Mouse (Mus musculus): ENCODE measurements around the gene Pgpep1. TPM values are rescaled to one million over a fixed set of nuclear protein-coding genes. Genes with fewer than 3 reads are reported as not detected.
A peak's percentile ranks its signal among the peaks of the same experiment; 100 is the strongest.

Gene Pgpep1
- polyA plus RNA-seq, 1 experiment from 2014 or later = 32.1 TPM

GRCm38 (mm10) chr8:70646775-70647174, 13.4 kb downstream of the Pgpep1 start:
- H3K27me3 ChIP-seq (replicated peaks) = no peaks in the 10 kb centered on the region
- no peak overlapping the region for H3K4me2 ChIP-seq
- H3K27ac ChIP-seq (ENCODE audit: poor library complexity, severe bottlenecking) = peak overlapping the region; percentile 87
- no peak overlapping the region for H3K4me3 ChIP-seq
- no peak for ATAC-seq (ENCODE audit: insufficient number of reproducible peaks, low FRiP score)
- H3K4me1 ChIP-seq (replicated peaks) = peaks cover 49% of the 10 kb centered on the region
- peaks cover 20% of the 10 kb centered on the region for H3K36me3 ChIP-seq
- H3K9me3 ChIP-seq (replicated peaks) = no peaks in the 10 kb centered on the region
- no peak overlapping the region for H3K9ac ChIP-seq

- no peaks in the 10 kb centered on the region for H3K27me3 ChIP-seq (replicated peaks)
- H3K4me2 ChIP-seq = no peak overlapping the region
- no peak overlapping the region for H3K27ac ChIP-seq (ENCODE audit: poor library complexity, severe bottlenecking)
- H3K36me3 ChIP-seq = peaks cover 16% of the 10 kb centered on the region
- WGBS = 61% methylated on average over 6 of the region's 6 CpGs
- no peaks in the 10 kb centered on the region for H3K9me3 ChIP-seq (replicated peaks)
- H3K9ac ChIP-seq = no peak overlapping the region
- H3K4me3 ChIP-seq = no peak overlapping the region
- H3K4me1 ChIP-seq (replicated peaks) = peaks cover 49% of the 10 kb centered on the region
- ATAC-seq (ENCODE audit: insufficient number of reproducible peaks, low FRiP score) = no peak
These were observed 13.8 kb downstream of the Pgpep1 start for GRCm38 (mm10) chr8:70646369-70646768.

GRCm38 (mm10) chr8:70645501-70646224, 14.5 kb downstream of the Pgpep1 start:
- Histone ChIP-seq H3K27me3 (replicated peaks) (no peaks in the 10 kb centered on the region), H3K4me1 (replicated peaks) (peaks cover 49% of the 10 kb centered on the region), H3K36me3 (peaks cover 9% of the 10 kb centered on the region), H3K4me3 (no peak overlapping the region), H3K9me3 (replicated peaks) (no peaks in the 10 kb centered on the region), H3K4me2 (no peak overlapping the region), H3K27ac (ENCODE audit: poor library complexity, severe bottlenecking) (no peak overlapping the region), H3K9ac (no peak overlapping the region)
- no peak for ATAC-seq (ENCODE audit: insufficient number of reproducible peaks, low FRiP score)
- 66% methylated on average over 17 of the region's 17 CpGs for WGBS

GRCm38 (mm10) chr8:70644065-70644464, 16.1 kb downstream of the Pgpep1 start:
- 73% methylated on average over 2 of the region's 2 CpGs for WGBS
- Histone ChIP-seq H3K4me1 (replicated peaks) (peaks cover 35% of the 10 kb centered on the region), H3K27me3 (replicated peaks) (no peaks in the 10 kb centered on the region), H3K36me3 (no peaks in the 10 kb centered on the region), H3K9ac (no peak overlapping the region), H3K4me3 (no peak overlapping the region), H3K9me3 (replicated peaks) (no peaks in the 10 kb centered on the region), H3K27ac (ENCODE audit: poor library complexity, severe bottlenecking) (no peak overlapping the region), H3K4me2 (no peak overlapping the region)
- ATAC-seq (ENCODE audit: insufficient number of reproducible peaks, low FRiP score) = no peak

- H3K36me3 ChIP-seq = no peaks in the 10 kb centered on the region
- WGBS = 56% methylated on average over 3 of the region's 3 CpGs
- no peaks in the 10 kb centered on the region for H3K27me3 ChIP-seq (replicated peaks)
- H3K9ac ChIP-seq = no peak overlapping the region
- ATAC-seq (ENCODE audit: insufficient number of reproducible peaks, low FRiP score) = no peak
- H3K4me2 ChIP-seq = no peak overlapping the region
- peaks cover 32% of the 10 kb centered on the region for H3K4me1 ChIP-seq (replicated peaks)
- H3K9me3 ChIP-seq (replicated peaks) = no peaks in the 10 kb centered on the region
- no peak overlapping the region for H3K27ac ChIP-seq (ENCODE audit: poor library complexity, severe bottlenecking)
- H3K4me3 ChIP-seq = no peak overlapping the region
These were observed 17.2 kb downstream of the Pgpep1 start for GRCm38 (mm10) chr8:70643019-70643418.

GRCm38 (mm10) chr8:70638752-70639151, 21.4 kb downstream of the Pgpep1 start:
- no peak for ATAC-seq (ENCODE audit: insufficient number of reproducible peaks, low FRiP score)
- no peak overlapping the region for H3K9ac ChIP-seq
- WGBS = 50% methylated on average over 9 of the region's 9 CpGs

GRCm38 (mm10) chr8:70636838-70637237, 23.4 kb downstream of the Pgpep1 start:
- H3K4me3 ChIP-seq = no peak overlapping the region
- WGBS = 62% methylated on average over 8 of the region's 8 CpGs
- H3K4me1 ChIP-seq (replicated peaks) = peaks cover 37% of the 10 kb centered on the region
- no peaks in the 10 kb centered on the region for H3K9me3 ChIP-seq (replicated peaks)
- no peak overlapping the region for H3K9ac ChIP-seq
- H3K27ac ChIP-seq (ENCODE audit: poor library complexity, severe bottlenecking) = no peak overlapping the region
- peaks cover 5% of the 10 kb centered on the region; the same call in 1 of the 2 replicates for H3K27me3 ChIP-seq (replicated peaks)
- no peak for ATAC-seq (ENCODE audit: insufficient number of reproducible peaks, low FRiP score)
- no peak overlapping the region for H3K4me2 ChIP-seq
- H3K36me3 ChIP-seq = no peaks in the 10 kb centered on the region

More at GRCm38 (mm10) chr8:70638752-70639151, 21.4 kb downstream of the Pgpep1 start:
- Histone ChIP-seq H3K36me3 (no peaks in the 10 kb centered on the region), H3K4me2 (no peak overlapping the region), H3K4me1 (replicated peaks) (peaks cover 29% of the 10 kb centered on the region), H3K9me3 (replicated peaks) (no peaks in the 10 kb centered on the region), H3K4me3 (no peak overlapping the region), H3K27me3 (replicated peaks) (no peaks in the 10 kb centered on the region), H3K27ac (ENCODE audit: poor library complexity, severe bottlenecking) (peak overlapping the region; percentile 19; the same call in 1 of the 2 replicates)

GRCm38 (mm10) chr8:70635527-70635926, 24.7 kb downstream of the Pgpep1 start:
- H3K9me3 ChIP-seq (replicated peaks) = no peaks in the 10 kb centered on the region
- WGBS = 66% methylated on average over 6 of the region's 6 CpGs
- H3K4me2 ChIP-seq = no peak overlapping the region
- peaks cover 14% of the 10 kb centered on the region; the same call in 1 of the 2 replicates for H3K27me3 ChIP-seq (replicated peaks)
- peaks cover 50% of the 10 kb centered on the region for H3K4me1 ChIP-seq (replicated peaks)
- no peak overlapping the region for H3K27ac ChIP-seq (ENCODE audit: poor library complexity, severe bottlenecking)
- no peak overlapping the region for H3K9ac ChIP-seq
- no peak overlapping the region for H3K4me3 ChIP-seq
- no peak for ATAC-seq (ENCODE audit: insufficient number of reproducible peaks, low FRiP score)
- no peaks in the 10 kb centered on the region for H3K36me3 ChIP-seq

- Histone ChIP-seq H3K9me3 (replicated peaks) (no peaks in the 10 kb centered on the region), H3K36me3 (no peaks in the 10 kb centered on the region), H3K27me3 (replicated peaks) (peaks cover 14% of the 10 kb centered on the region; the same call in 1 of the 2 replicates), H3K4me2 (no peak overlapping the region), H3K4me1 (replicated peaks) (peaks cover 56% of the 10 kb centered on the region), H3K9ac (no peak overlapping the region), H3K27ac (ENCODE audit: poor library complexity, severe bottlenecking) (no peak overlapping the region), H3K4me3 (no peak overlapping the region)
- WGBS = 34% methylated on average over 6 of the region's 6 CpGs
- no peak for ATAC-seq (ENCODE audit: insufficient number of reproducible peaks, low FRiP score)
These were observed 26.1 kb downstream of the Pgpep1 start for GRCm38 (mm10) chr8:70634066-70634465.

GRCm38 (mm10) chr8:70632346-70632892, 27.8 kb downstream of the Pgpep1 start, which contains the start of gene Gdf15:
Gene Gdf15, minus strand, starts transcription at chr8:70632456.
- Histone ChIP-seq H3K9ac (peak within 1 kb of the TSS; percentile 52), H3K4me2 (peak within 1 kb of the TSS; percentile 68), H3K36me3 (no peaks in the 10 kb centered on the region), H3K4me3 (peak within 1 kb of the TSS; percentile 14; the same call in 1 of the 2 replicates), H3K27ac (ENCODE audit: poor library complexity, severe bottlenecking) (no peak within 1 kb of the TSS), H3K4me1 (replicated peaks) (peaks cover 51% of the 10 kb centered on the region), H3K9me3 (replicated peaks) (no peaks in the 10 kb centered on the region), H3K27me3 (replicated peaks) (peaks cover 14% of the 10 kb centered on the region; the same call in 1 of the 2 replicates)
- WGBS = 81% methylated on average over 6 of the region's 6 CpGs
- ATAC-seq (ENCODE audit: insufficient number of reproducible peaks, low FRiP score) = no peak

- Histone ChIP-seq H3K27ac (ENCODE audit: poor library complexity, severe bottlenecking) (no peak overlapping the region), H3K4me3 (peak overlapping the region; percentile 14; the same call in 1 of the 2 replicates), H3K4me2 (peak overlapping the region; percentile 68), H3K9me3 (replicated peaks) (no peaks in the 10 kb centered on the region), H3K27me3 (replicated peaks) (peaks cover 14% of the 10 kb centered on the region; the same call in 1 of the 2 replicates), H3K36me3 (no peaks in the 10 kb centered on the region), H3K9ac (peak overlapping the region; percentile 52), H3K4me1 (replicated peaks) (peaks cover 41% of the 10 kb centered on the region)
- ATAC-seq (ENCODE audit: insufficient number of reproducible peaks, low FRiP score) = no peak
- WGBS = 16% methylated on average over 24 of the region's 24 CpGs
These were observed 28.8 kb downstream of the Pgpep1 start for GRCm38 (mm10) chr8:70631436-70631835.

All from heart, embryonic 12.5 days (tissue).